Mouse (Mus musculus) embryo, embryonic 10 days (tissue): ENCODE measurements around the gene Fhit.
"Not testable (repeated sequence)": the region's sequence is repeated elsewhere in the genome, so short reads cannot be mapped to it uniquely, and the experiment has no call there.

Experiments used
- DNase-seq: peaks from one replicate; pipeline ENCODE4 v3.0.0-alpha.2; 2015; ENCODE audit warnings: low spot score

The Fhit gene

GRCm38 (mm10) chr14:10917893-10918803 is 243.7 kb downstream of the Fhit start:
- no peak for DNase-seq

GRCm38 (mm10) chr14:10908011-10908410 is 253.8 kb downstream of the Fhit start:
- DNase-seq = no peak

- no peak for DNase-seq
Observed at GRCm38 (mm10) chr14:10882759-10883158, 279.1 kb downstream of the Fhit start.

- no peak for DNase-seq
Observed at GRCm38 (mm10) chr14:10880749-10881148, 281.1 kb downstream of the Fhit start.

GRCm38 (mm10) chr14:10874595-10875372 is 287.1 kb downstream of the Fhit start:
- DNase-seq = peak; percentile 21

GRCm38 (mm10) chr14:10857606-10858005 is 304.2 kb downstream of the Fhit start:
- DNase-seq = no peak

GRCm38 (mm10) chr14:10851936-10852335 is 309.9 kb downstream of the Fhit start:
- DNase-seq = no peak

GRCm38 (mm10) chr14:10836001-10836400 is 325.8 kb downstream of the Fhit start:
- no peak for DNase-seq

- no peak for DNase-seq
Observed at GRCm38 (mm10) chr14:10824819-10825218, 337.0 kb downstream of the Fhit start.

- DNase-seq = peak; percentile 49
Observed at GRCm38 (mm10) chr14:10813551-10813950, 348.3 kb downstream of the Fhit start.

- no peak for DNase-seq
Observed at GRCm38 (mm10) chr14:10798489-10799180, 363.2 kb downstream of the Fhit start.

- DNase-seq = no peak
Observed at GRCm38 (mm10) chr14:10797595-10797994, 364.2 kb downstream of the Fhit start.

GRCm38 (mm10) chr14:10795498-10796075 is 366.2 kb downstream of the Fhit start:
- DNase-seq = no peak

- no peak for DNase-seq
Observed at GRCm38 (mm10) chr14:10783929-10784328, 377.9 kb downstream of the Fhit start.

- DNase-seq = no peak
Observed at GRCm38 (mm10) chr14:10778721-10779120, 383.1 kb downstream of the Fhit start.

GRCm38 (mm10) chr14:10754883-10755282 is 407.0 kb downstream of the Fhit start:
- not testable (repeated sequence) for DNase-seq

GRCm38 (mm10) chr14:10738076-10738475 is 423.8 kb downstream of the Fhit start:
- DNase-seq = no peak

GRCm38 (mm10) chr14:10722525-10722924 is 439.3 kb downstream of the Fhit start:
- DNase-seq = no peak

GRCm38 (mm10) chr14:10712916-10713315 is 448.9 kb downstream of the Fhit start:
- no peak for DNase-seq

GRCm38 (mm10) chr14:10712522-10712881 is 449.3 kb downstream of the Fhit start:
- DNase-seq = no peak

GRCm38 (mm10) chr14:10711841-10712521 is 449.9 kb downstream of the Fhit start:
- no peak for DNase-seq
